Mouse (Mus musculus) megakaryocyte, embryonic 14.5 days (primary cell): Measurements from ENCODE around the gene Samhd1.

ENCODE experiments used
- FLI1 ChIP-seq: IDR thresholded peaks from 2 replicates; pipeline ENCODE4 v1.6.1; 2012; ENCODE audit warnings: low read length, inconsistent platforms, mixed read lengths
- GATA1 ChIP-seq: IDR thresholded peaks from 3 replicates; pipeline ENCODE4 v1.6.1; 2012; ENCODE audit warnings: mixed read lengths, low read length, inconsistent platforms, borderline replicate concordance

DNA sequence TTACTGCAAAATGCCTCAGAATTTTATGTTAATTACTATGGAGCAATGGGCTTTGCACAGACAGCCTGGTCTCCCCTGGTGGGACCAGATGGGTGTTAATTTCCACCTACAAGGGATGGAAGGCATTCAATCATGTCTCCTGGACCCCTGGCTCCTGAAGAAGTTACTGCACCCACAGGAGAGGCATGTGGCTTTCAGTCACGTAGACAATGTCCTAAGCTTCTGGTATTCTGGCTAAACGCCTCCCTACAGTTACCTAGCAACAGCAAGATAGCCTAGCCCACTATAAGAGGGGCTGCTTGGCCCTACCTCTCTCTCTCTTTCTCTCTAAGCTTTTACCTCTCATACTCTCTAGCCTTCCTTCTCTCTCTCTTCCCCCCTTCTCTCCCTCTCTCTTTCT, 32.8 kb downstream of the Samhd1 start:
- TF ChIP-seq GATA1 (no peak), FLI1 (no peak)
